Mouse (Mus musculus) liver, postnatal 0 days (tissue): ENCODE measurements at regions not wholly inside any gene's neighbourhood (a gene's known extent, or its start where the extent isn't known, plus 50 kb on each side); places are given as distances from the start of the nearest gene placed in this dataset.

Experiments used
- ATAC-seq: fragments of 200-750 bp; cut with Nextera tagmentation; 2 replicates; pipeline ENCODE4 v1.8.0; 2017; ENCODE audit warnings: mild to moderate bottlenecking, moderate library complexity
- DNase-seq: peaks from one replicate; pipeline ENCODE4 v3.0.0-alpha.2; 2016
- H3K27ac ChIP-seq: fragments of 300-500 bp; sonication (generic); 2 replicates; pipeline ENCODE4 v1.5.1; 2014; ENCODE audit warnings: antibody characterized with exemption, moderate library complexity, mild to moderate bottlenecking, low read depth
- H3K27me3 ChIP-seq: fragments of 300-500 bp; sonication (generic); 2 replicates; pipeline ENCODE4 v1.6.1; 2014; ENCODE audit warnings: low read length, control low read depth, mixed read lengths; ENCODE audit not compliant: insufficient read depth
- H3K36me3 ChIP-seq: fragments of 300-500 bp; sonication (generic); replicated peaks from 2 replicates; pipeline ENCODE4 v1.6.1; 2014; ENCODE audit warnings: mild to moderate bottlenecking, control low read depth, low read length, moderate library complexity, mixed read lengths; ENCODE audit not compliant: insufficient read depth
- H3K4me1 ChIP-seq: fragments of 300-500 bp; sonication (generic); 2 replicates; pipeline ENCODE4 v1.6.1; 2014; ENCODE audit warnings: antibody characterized with exemption, mild to moderate bottlenecking, control low read depth; ENCODE audit not compliant: insufficient read depth
- H3K4me2 ChIP-seq: fragments of 300-500 bp; sonication (generic); 2 replicates; pipeline ENCODE4 v1.6.1; 2014; ENCODE audit warnings: low read depth, mild to moderate bottlenecking, low read length, moderate library complexity, mixed read lengths
- H3K4me3 ChIP-seq: fragments of 300-500 bp; sonication (generic); 2 replicates; pipeline ENCODE4 v1.5.1; 2014; ENCODE audit warnings: low read depth, low read length
- H3K9ac ChIP-seq: fragments of 300-500 bp; sonication (generic); replicated peaks from 2 replicates; pipeline ENCODE4 v1.6.1; 2014; ENCODE audit warnings: mild to moderate bottlenecking, moderate library complexity
- H3K9me3 ChIP-seq: fragments of 300-500 bp; sonication (generic); 2 replicates; pipeline ENCODE4 v1.6.1; 2016; ENCODE audit warnings: mild to moderate bottlenecking, control low read depth, low read length, mixed read lengths
- CTCF ChIP-seq: sonication (generic); IDR thresholded peaks from 2 replicates; pipeline ENCODE4 v1.5.1; 2016; ENCODE audit warnings: antibody characterized with exemption, low read depth
- EP300 ChIP-seq: IDR thresholded peaks from 2 replicates; pipeline ENCODE4 v1.6.1; 2016; ENCODE audit warnings: antibody characterized with exemption, low read depth, mild to moderate bottlenecking
- WGBS: fragments of 180-500 bp; shearing (Covaris S2); extraction: QIAGEN DNeasy Blood & Tissue Kit; methylation state at CpG from one replicate; pipeline ENCODE4 v1.1.7; 2014; ENCODE audit not compliant: insufficient replicate concordance; 5-methylcytosine and 5-hydroxymethylcytosine counted together

DNA sequence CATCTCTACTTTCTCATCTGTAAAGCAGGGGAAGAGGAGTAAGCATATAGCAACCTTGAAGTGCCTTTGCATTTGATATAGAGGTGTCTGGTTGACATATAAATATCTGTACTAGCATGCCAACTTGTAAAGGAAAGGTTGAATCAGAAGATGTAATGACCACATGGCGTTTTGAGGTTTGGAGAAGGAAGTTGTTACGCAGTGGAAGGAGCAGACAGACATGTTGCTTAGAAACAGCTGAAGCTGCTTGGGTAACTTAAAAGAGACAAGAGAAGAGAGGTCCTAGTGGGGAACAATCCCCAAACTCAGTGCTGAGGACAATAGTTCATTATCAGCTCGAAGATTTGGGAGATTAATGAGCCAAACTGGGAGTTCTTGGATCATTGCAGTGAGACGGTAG, 202.9 kb downstream of the Spry2 start:
- H3K4me2 ChIP-seq: no peak overlapping the region
- WGBS: 48% methylated on average over 4 of the region's 4 CpGs
- H3K4me1 ChIP-seq: no peaks in the 10 kb centered on the region
- no peak for DNase-seq
- H3K27me3 ChIP-seq: no peaks in the 10 kb centered on the region
- no peak overlapping the region for H3K9ac ChIP-seq
- TF ChIP-seq EP300: no peak
- no peak for TF ChIP-seq CTCF
- no peak overlapping the region for H3K27ac ChIP-seq
- no peak for ATAC-seq
- no peaks in the 10 kb centered on the region for H3K9me3 ChIP-seq
- H3K4me3 ChIP-seq: no peak overlapping the region
- no peaks in the 10 kb centered on the region for H3K36me3 ChIP-seq

DNA sequence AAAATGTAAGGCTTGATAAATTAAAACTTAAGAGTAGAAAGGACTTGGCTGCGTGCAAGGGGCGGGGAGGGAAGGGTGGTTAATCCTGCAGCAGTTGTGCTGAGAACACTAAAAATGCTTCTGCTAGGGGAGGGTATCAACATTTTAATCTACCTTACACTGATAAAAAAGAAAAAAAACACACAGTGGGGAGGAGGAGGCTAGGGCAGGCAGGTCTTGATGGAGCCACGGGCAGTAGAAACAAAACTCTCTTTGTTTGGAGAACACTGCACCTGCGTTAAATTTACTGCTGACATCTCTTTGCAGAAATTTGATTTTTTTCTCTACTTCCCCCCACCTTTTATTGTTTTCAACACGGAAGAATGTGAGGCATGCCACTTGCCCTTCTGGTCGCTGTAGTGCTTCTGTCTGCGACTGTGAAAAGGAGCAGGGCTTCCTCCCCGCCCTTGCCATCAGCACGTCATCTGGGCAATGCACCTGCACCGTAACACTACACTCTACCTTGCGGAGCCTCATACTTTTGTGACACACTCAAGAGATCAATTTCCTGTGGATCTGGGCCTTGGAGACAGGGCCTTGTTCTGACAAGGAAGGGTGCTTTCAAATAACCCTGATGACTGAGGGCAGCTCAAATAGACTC, 211.7 kb downstream of the Spry2 start:
- H3K36me3 ChIP-seq: no peaks in the 10 kb centered on the region
- WGBS: 62% methylated on average over 11 of the region's 11 CpGs
- no peak for ATAC-seq
- DNase-seq: no peak
- no peaks in the 10 kb centered on the region for H3K27me3 ChIP-seq
- H3K27ac ChIP-seq: no peak overlapping the region
- no peaks in the 10 kb centered on the region for H3K4me1 ChIP-seq
- no peak overlapping the region for H3K4me2 ChIP-seq
- H3K4me3 ChIP-seq: no peak overlapping the region
- no peaks in the 10 kb centered on the region for H3K9me3 ChIP-seq
- TF ChIP-seq EP300: no peak
- TF ChIP-seq CTCF: no peak
- no peak overlapping the region for H3K9ac ChIP-seq

DNA sequence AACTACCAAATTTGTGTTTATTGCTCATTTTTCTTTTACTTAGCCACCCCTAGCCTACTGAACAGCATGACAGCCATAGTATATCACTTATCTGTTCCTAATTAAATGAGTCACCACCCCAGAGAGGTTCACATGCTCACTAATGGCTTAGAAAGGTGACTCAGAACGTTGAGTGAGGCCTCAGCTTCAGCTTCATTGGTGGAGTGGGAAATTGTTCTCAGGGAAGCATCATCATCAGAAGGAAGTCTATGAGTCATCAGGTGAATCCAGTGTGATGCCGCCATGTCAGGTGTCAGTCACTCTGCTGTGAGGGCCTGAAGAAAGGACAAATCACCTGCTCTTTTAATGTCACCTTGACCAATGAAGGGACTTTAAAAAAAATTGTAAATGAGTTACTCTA, 212.3 kb downstream of the Spry2 start:
- H3K4me3 ChIP-seq: no peak overlapping the region
- no peak for DNase-seq
- H3K9ac ChIP-seq: no peak overlapping the region
- H3K4me2 ChIP-seq: no peak overlapping the region
- no peaks in the 10 kb centered on the region for H3K27me3 ChIP-seq
- no peak overlapping the region for H3K27ac ChIP-seq
- H3K4me1 ChIP-seq: no peaks in the 10 kb centered on the region
- no peaks in the 10 kb centered on the region for H3K9me3 ChIP-seq
- no peak for TF ChIP-seq CTCF
- no peak for TF ChIP-seq EP300
- WGBS: 58% methylated on average over 2 of the region's 2 CpGs
- no peak for ATAC-seq
- no peaks in the 10 kb centered on the region for H3K36me3 ChIP-seq

DNA sequence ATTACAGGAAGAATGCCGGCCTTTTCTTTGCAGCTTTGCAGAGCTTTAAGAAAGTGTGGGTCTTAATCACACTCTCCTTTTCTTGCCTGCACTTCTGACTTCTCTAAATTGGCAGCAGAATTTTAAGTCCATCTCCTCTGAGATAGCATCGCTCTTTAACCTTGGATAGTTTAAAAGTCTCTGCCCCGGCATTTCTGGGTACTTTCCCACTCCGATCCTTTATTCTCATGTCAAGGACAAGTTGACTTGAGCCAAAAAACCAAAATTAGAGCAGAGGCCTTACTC, 220.0 kb downstream of the Spry2 start:
- Histone ChIP-seq H3K9ac (no peak overlapping the region), H3K36me3 (no peaks in the 10 kb centered on the region), H3K9me3 (no peaks in the 10 kb centered on the region), H3K4me2 (no peak overlapping the region), H3K4me3 (no peak overlapping the region), H3K4me1 (no peaks in the 10 kb centered on the region), H3K27ac (no peak overlapping the region), H3K27me3 (no peaks in the 10 kb centered on the region)
- WGBS: 37% methylated on average over 4 of the region's 4 CpGs
- ATAC-seq (no peak), DNase-seq (no peak)
- no peak for TF ChIP-seq EP300
- no peak for TF ChIP-seq CTCF

DNA sequence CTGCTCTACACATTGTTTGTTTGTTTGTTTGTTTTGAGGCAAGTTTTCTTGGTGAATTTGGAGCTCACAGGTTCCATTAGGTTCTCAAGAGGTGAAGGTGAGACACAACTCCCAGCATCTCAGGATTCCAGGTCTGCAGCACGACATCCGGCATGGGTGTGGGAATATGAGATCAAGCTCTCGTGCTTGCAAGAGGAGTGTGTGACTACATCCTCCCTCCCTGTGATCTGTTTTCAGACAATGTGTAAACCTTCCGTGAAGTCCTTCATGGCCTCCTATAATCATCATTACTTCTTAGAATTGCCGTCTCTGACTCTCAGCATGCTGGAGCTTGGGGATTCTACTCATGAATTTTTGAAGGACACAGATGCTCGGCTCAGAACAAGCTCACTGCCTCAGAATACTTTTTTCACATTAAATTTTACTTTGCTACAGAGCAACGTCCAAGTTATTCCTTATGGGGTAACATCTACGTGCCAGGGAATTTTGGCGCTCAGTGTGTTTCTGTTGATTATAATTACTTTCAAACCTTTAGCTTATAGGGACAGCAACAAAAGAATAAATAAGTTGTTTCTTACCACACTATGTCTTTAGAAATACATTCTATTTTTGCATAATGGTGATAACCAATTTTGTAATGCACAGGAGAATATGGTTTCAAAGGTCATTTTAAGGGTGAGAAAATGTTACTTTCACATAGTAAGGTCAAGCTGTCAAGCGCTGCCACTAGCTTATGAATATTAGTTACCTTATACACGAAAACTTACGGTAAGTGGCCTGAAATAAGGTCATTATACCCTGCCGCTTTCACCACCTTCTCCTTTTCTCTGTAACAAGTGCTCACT, 220.6 kb downstream of the Spry2 start:
- Histone ChIP-seq H3K9ac (no peak overlapping the region), H3K27me3 (no peaks in the 10 kb centered on the region), H3K27ac (no peak overlapping the region), H3K4me1 (no peaks in the 10 kb centered on the region), H3K4me2 (no peak overlapping the region), H3K4me3 (no peak overlapping the region), H3K9me3 (no peaks in the 10 kb centered on the region; the same call in 1 of the 2 replicates), H3K36me3 (no peaks in the 10 kb centered on the region)
- DNase-seq (no peak), ATAC-seq (no peak)
- 53% methylated on average over 13 of the region's 13 CpGs for WGBS
- no peak for TF ChIP-seq EP300
- no peak for TF ChIP-seq CTCF

DNA sequence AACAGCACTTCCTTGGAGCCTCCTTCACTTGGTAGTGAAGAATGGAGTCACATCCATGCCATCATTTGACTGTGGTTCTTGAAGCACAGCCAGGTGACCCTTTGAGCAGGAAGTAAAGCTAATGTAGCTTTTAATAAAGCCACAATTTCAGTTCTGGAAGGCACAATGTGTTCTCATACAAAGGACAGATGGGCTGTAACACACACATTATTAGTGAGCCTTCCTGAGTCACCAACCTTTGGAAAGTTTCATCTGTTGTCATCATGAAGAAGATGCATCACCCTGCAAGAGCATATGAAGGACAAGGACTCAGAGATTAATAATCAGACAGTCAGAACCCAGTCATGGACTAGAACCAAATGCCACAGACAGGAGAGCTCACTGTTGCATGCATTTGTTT, 221.6 kb downstream of the Spry2 start:
- DNase-seq (no peak), ATAC-seq (no peak)
- no peak overlapping the region for H3K4me3 ChIP-seq
- H3K36me3 ChIP-seq: no peaks in the 10 kb centered on the region
- H3K9ac ChIP-seq: no peak overlapping the region
- TF ChIP-seq EP300 (no peak), CTCF (no peak)
- H3K27ac ChIP-seq: no peak overlapping the region
- no peak overlapping the region for H3K4me2 ChIP-seq
- H3K4me1 ChIP-seq: no peaks in the 10 kb centered on the region
- H3K27me3 ChIP-seq: no peaks in the 10 kb centered on the region
- H3K9me3 ChIP-seq: no peaks in the 10 kb centered on the region; the same call in 1 of the 2 replicates
